Mouse (Mus musculus) midbrain, embryonic 16.5 days (tissue): ENCODE measurements around the gene Zbtb20. TPM values are rescaled to one million over a fixed set of nuclear protein-coding genes. Genes with fewer than 3 reads are reported as not detected.

ENCODE experiments used
- ATAC-seq: fragments of 200-750 bp; cut with Nextera tagmentation; 2 replicates; pipeline ENCODE4 v1.8.0; 2017; ENCODE audit warnings: moderate TSS enrichment
- H3K27ac ChIP-seq: fragments of 300-500 bp; sonication (generic); 2 replicates; pipeline ENCODE4 v1.5.1; 2014; ENCODE audit warnings: mild to moderate bottlenecking, low read length, mixed read lengths
- H3K27me3 ChIP-seq: fragments of 300-500 bp; sonication (generic); 2 replicates; pipeline ENCODE4 v1.6.1; 2014; ENCODE audit warnings: low read depth, low read length, mixed read lengths; ENCODE audit not compliant: control insufficient read depth, insufficient read depth
- H3K36me3 ChIP-seq: fragments of 300-500 bp; sonication (generic); 2 replicates; pipeline ENCODE4 v1.6.1; 2014; ENCODE audit warnings: mild to moderate bottlenecking, low read length, moderate library complexity, mixed read lengths; ENCODE audit not compliant: control insufficient read depth, insufficient read depth
- H3K4me1 ChIP-seq: fragments of 300-500 bp; sonication (generic); 2 replicates; pipeline ENCODE4 v1.6.1; 2014; ENCODE audit warnings: mild to moderate bottlenecking, low read length, mixed read lengths; ENCODE audit not compliant: control insufficient read depth, insufficient read depth
- H3K4me2 ChIP-seq: fragments of 300-500 bp; sonication (generic); 2 replicates; pipeline ENCODE4 v1.6.1; 2014; ENCODE audit warnings: mild to moderate bottlenecking, low read length, mixed read lengths
- H3K4me3 ChIP-seq: fragments of 300-500 bp; sonication (generic); 2 replicates; pipeline ENCODE4 v1.5.1; 2014; ENCODE audit warnings: low read depth, mild to moderate bottlenecking, low read length, moderate library complexity, mixed read lengths
- H3K9ac ChIP-seq: fragments of 300-500 bp; sonication (generic); 2 replicates; pipeline ENCODE4 v1.6.1; 2014; ENCODE audit warnings: low read depth, low read length, mixed read lengths
- H3K9me3 ChIP-seq: fragments of 300-500 bp; sonication (generic); replicated peaks from 2 replicates; pipeline ENCODE4 v1.6.1; 2014; ENCODE audit warnings: mild to moderate bottlenecking, low read length, mixed read lengths; ENCODE audit not compliant: control insufficient read depth, poor library complexity, severe bottlenecking
- WGBS: fragments of 180-500 bp; shearing (Covaris S2); extraction: QIAGEN DNeasy Blood & Tissue Kit; methylation state at CpG from one replicate; pipeline ENCODE4 v1.1.7; 2014; 5-methylcytosine and 5-hydroxymethylcytosine counted together
- polyA plus RNA-seq: library from polyadenylated mRNA; unstranded; fragments of >200 nt; fragmentation: Nextera tagmentation; extraction: Ambion mirVana; gene quantifications from 2 replicates; pipeline ENCODE4 v1.2.1, GENCODE M21; 2015

The Zbtb20 gene
- polyA plus RNA-seq, 1 experiment from 2014 or later: 60.7 TPM

- no peaks in the 10 kb centered on the region for H3K4me1 ChIP-seq
- H3K27me3 ChIP-seq: no peaks in the 10 kb centered on the region
- no peak overlapping the region for H3K27ac ChIP-seq
- no peak overlapping the region for H3K4me3 ChIP-seq
- 81% methylated on average over 4 of the region's 4 CpGs for WGBS
- ATAC-seq: 0 out of 2 replicates have a peak, but pooled peaks have one; percentile 48
- H3K9ac ChIP-seq: no peak overlapping the region
- H3K36me3 ChIP-seq: no peaks in the 10 kb centered on the region
- no peak overlapping the region for H3K4me2 ChIP-seq
- no peaks in the 10 kb centered on the region for H3K9me3 ChIP-seq
Measured at GRCm38 (mm10) chr16:43522482-43522881, 646.8 kb downstream of the Zbtb20 start.

GRCm38 (mm10) chr16:43524179-43524578 lies 648.5 kb downstream of the Zbtb20 start:
- no peak overlapping the region for H3K4me3 ChIP-seq
- H3K36me3 ChIP-seq: no peaks in the 10 kb centered on the region
- WGBS: 77% methylated on average over 9 of the region's 9 CpGs
- no peaks in the 10 kb centered on the region for H3K9me3 ChIP-seq
- H3K4me1 ChIP-seq: no peaks in the 10 kb centered on the region
- no peak for ATAC-seq
- no peak overlapping the region for H3K4me2 ChIP-seq
- no peaks in the 10 kb centered on the region for H3K27me3 ChIP-seq
- no peak overlapping the region for H3K9ac ChIP-seq
- no peak overlapping the region for H3K27ac ChIP-seq

- Histone ChIP-seq H3K4me1 (no peaks in the 10 kb centered on the region), H3K36me3 (no peaks in the 10 kb centered on the region), H3K27me3 (no peaks in the 10 kb centered on the region), H3K4me3 (no peak overlapping the region), H3K9ac (no peak overlapping the region), H3K4me2 (no peak overlapping the region), H3K9me3 (no peaks in the 10 kb centered on the region), H3K27ac (no peak overlapping the region)
- ATAC-seq: no peak
- WGBS: 95% methylated on average over 6 of the region's 6 CpGs
Measured at GRCm38 (mm10) chr16:43525624-43526023, 649.9 kb downstream of the Zbtb20 start.

GRCm38 (mm10) chr16:43528300-43528699 lies 652.6 kb downstream of the Zbtb20 start:
- H3K4me2 ChIP-seq: no peak overlapping the region
- 0 out of 2 replicates have a peak, but pooled peaks cover 3% of the 10 kb centered on the region for H3K4me1 ChIP-seq
- H3K9me3 ChIP-seq: no peaks in the 10 kb centered on the region
- no peaks in the 10 kb centered on the region for H3K36me3 ChIP-seq
- H3K27ac ChIP-seq: no peak overlapping the region
- no peak overlapping the region for H3K4me3 ChIP-seq
- no peak overlapping the region for H3K9ac ChIP-seq
- 79% methylated on average over 1 of the region's 1 CpGs for WGBS
- H3K27me3 ChIP-seq: no peaks in the 10 kb centered on the region
- ATAC-seq: no peak

GRCm38 (mm10) chr16:43531328-43531727 lies 655.6 kb downstream of the Zbtb20 start:
- Histone ChIP-seq H3K4me1 (peaks cover 8% of the 10 kb centered on the region), H3K9ac (no peak overlapping the region), H3K9me3 (no peaks in the 10 kb centered on the region), H3K4me3 (no peak overlapping the region), H3K4me2 (no peak overlapping the region), H3K36me3 (no peaks in the 10 kb centered on the region), H3K27me3 (no peaks in the 10 kb centered on the region), H3K27ac (no peak overlapping the region)
- no peak for ATAC-seq
- WGBS: 82% methylated on average over 6 of the region's 6 CpGs

- Histone ChIP-seq H3K4me3 (no peak overlapping the region), H3K27ac (peak overlapping the region; percentile 15), H3K9ac (no peak overlapping the region), H3K9me3 (no peaks in the 10 kb centered on the region), H3K4me2 (no peak overlapping the region), H3K36me3 (no peaks in the 10 kb centered on the region), H3K27me3 (no peaks in the 10 kb centered on the region), H3K4me1 (peaks cover 11% of the 10 kb centered on the region)
- WGBS: 54% methylated on average over 3 of the region's 3 CpGs
- 0 out of 2 replicates have a peak, but pooled peaks have one; percentile 39 for ATAC-seq
Measured at GRCm38 (mm10) chr16:43534103-43534502, 658.4 kb downstream of the Zbtb20 start.

- 84% methylated on average over 1 of the region's 1 CpGs for WGBS
- Histone ChIP-seq H3K4me2 (no peak overlapping the region), H3K9me3 (no peaks in the 10 kb centered on the region), H3K4me1 (peaks cover 10% of the 10 kb centered on the region), H3K36me3 (no peaks in the 10 kb centered on the region), H3K27me3 (no peaks in the 10 kb centered on the region), H3K27ac (no peak overlapping the region), H3K9ac (no peak overlapping the region), H3K4me3 (no peak overlapping the region)
- no peak for ATAC-seq
Measured at GRCm38 (mm10) chr16:43535912-43536311, 660.2 kb downstream of the Zbtb20 start.

GRCm38 (mm10) chr16:43537163-43537562 lies 661.5 kb downstream of the Zbtb20 start:
- no peak for ATAC-seq
- no peak overlapping the region for H3K4me3 ChIP-seq
- no peaks in the 10 kb centered on the region for H3K36me3 ChIP-seq
- H3K4me1 ChIP-seq: peaks cover 8% of the 10 kb centered on the region
- H3K9me3 ChIP-seq: no peaks in the 10 kb centered on the region
- no peak overlapping the region for H3K27ac ChIP-seq
- WGBS: 84% methylated on average over 7 of the region's 7 CpGs
- H3K9ac ChIP-seq: no peak overlapping the region
- H3K4me2 ChIP-seq: no peak overlapping the region
- no peaks in the 10 kb centered on the region for H3K27me3 ChIP-seq

- WGBS: 76% methylated on average over 12 of the region's 12 CpGs
- Histone ChIP-seq H3K4me1 (0 out of 2 replicates have a peak, but pooled peaks cover 4% of the 10 kb centered on the region), H3K27me3 (no peaks in the 10 kb centered on the region), H3K27ac (no peak overlapping the region), H3K9ac (no peak overlapping the region), H3K4me3 (no peak overlapping the region), H3K4me2 (no peak overlapping the region), H3K9me3 (no peaks in the 10 kb centered on the region), H3K36me3 (no peaks in the 10 kb centered on the region)
- no peak for ATAC-seq
Measured at GRCm38 (mm10) chr16:43539659-43540096, 664.0 kb downstream of the Zbtb20 start.
